Mouse (Mus musculus) cerebellum, postnatal 25 days (tissue): ENCODE data around the gene Ltbr.

Experiments used
- DNase-seq, 2 experiments: peaks; one replicate each; pipeline ENCODE4 v3.0.0; 2021; ENCODE audit warnings: mixed read lengths in 2 of 2

The Ltbr gene

DNA sequence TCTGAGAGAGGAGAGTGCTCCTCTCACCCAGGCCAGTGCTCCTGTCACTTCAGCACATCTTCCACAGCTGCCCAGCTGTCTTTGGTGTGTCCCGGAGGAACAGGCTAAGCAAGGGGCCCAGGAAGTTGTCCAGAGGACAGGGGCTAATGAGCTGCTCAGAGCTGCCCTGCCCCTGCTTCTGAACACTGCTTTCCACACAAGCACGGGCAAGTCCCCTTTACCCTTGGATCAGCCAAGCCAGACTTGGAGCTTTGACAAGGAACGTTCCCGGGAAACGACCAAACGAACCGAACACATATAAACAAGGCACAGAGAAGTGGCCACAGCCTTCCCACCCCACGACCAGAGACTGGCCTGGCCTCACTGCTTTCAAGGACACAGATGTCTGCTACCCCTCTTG lies 30.4 kb upstream of the Ltbr start:
- no peak for DNase-seq

- DNase-seq, result no peak
Observed at GRCm38 (mm10) chr6:125342198-125342597, 28.5 kb upstream of the Ltbr start.

DNA sequence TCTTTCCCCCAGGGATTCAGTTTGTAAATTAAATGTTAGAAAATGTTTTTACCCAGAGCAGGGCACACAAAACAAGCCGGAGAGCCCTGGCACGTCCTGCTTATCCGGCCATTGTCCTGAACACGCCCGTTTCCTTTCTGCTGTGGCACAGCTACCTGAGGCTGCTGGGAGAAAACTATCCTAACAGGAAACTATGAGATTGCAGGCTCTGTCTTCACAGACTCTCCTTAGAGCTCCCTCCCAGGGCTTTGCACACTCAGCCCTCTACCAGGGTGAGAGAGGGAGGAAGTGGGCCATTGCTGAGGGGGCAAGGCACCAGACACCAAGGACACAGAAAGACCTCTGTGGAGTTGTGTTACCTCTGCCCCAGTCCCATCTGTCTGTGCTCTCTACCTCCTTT lies 26.6 kb upstream of the Ltbr start:
- DNase-seq, result no peak

- no peak for DNase-seq
Observed at GRCm38 (mm10) chr6:125338791-125339660, 25.3 kb upstream of the Ltbr start.

- no peak for DNase-seq
Observed at GRCm38 (mm10) chr6:125334356-125334755, 20.7 kb upstream of the Ltbr start.

- DNase-seq, result no peak
Observed at GRCm38 (mm10) chr6:125333112-125333899, 19.6 kb upstream of the Ltbr start.

- peak; percentile 51 to 72 for DNase-seq
Observed at GRCm38 (mm10) chr6:125330626-125331326, 17.1 kb upstream of the Ltbr start.

- DNase-seq, result no peak
Observed at GRCm38 (mm10) chr6:125328243-125328642, 14.6 kb upstream of the Ltbr start.

GRCm38 (mm10) chr6:125325337-125325736 lies 11.7 kb upstream of the Ltbr start:
- DNase-seq, result no peak

DNA sequence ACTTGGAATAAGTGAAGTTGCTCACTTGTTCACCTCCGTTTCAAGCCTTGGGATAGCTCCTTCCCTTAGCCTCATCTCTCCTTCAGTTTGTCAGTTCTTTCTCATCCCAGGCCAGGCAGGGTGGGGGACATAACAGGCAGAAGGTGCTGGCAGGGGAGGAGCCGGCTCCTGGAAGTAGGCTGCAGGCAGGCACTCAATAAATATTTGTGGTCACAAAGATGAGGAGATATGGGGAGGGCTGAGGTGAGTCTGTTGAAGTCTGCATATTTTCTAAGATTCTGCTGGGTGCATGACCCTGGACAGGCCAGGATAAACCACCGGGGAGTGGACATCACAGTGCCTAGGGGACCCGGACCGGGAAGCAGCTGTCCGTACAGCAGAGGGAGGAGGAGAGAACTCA lies 9.9 kb upstream of the Ltbr start:
- no peak for DNase-seq

GRCm38 (mm10) chr6:125322794-125323193 lies 9.1 kb upstream of the Ltbr start:
- DNase-seq, result no peak

DNA sequence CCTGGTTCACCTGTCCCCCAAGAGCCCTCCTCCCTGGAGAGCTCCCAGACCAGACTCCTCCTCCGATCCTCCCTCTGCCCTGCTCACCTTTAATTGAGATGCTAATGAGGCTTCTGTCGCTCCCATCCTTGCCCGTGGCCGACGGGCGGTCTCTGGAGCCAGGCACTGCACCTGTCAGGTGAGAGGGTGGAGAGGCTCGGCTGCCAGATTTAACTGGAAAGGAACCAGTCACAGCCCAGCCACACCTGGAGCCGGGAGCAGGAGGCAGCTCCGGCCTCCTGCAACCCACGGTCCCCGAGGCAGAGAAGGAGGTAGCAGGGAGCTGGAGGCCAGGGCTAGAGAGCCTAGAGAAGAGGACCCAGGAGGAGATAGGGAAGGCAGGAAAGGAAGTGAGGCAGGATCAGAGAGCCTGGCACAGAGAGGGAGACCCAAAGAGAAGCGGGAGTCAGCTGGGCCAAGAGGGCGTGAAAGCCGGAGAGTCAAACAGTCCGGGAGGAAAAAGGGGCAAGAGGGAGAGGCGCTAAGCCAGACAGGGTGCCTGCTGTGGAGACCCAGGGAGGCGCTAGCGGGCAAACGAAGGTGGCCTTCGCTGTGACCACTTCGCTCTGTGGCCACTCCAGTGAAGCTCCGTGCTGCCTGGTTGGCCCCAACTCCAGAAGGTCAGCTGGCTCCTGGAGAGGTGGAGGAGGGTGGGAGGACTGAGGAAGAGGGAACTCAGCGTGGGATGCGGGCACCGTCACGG lies 7.6 kb upstream of the Ltbr start:
- DNase-seq, result no peak

GRCm38 (mm10) chr6:125320323-125320722 lies 6.6 kb upstream of the Ltbr start, which contains the start of gene Scnn1a:
TSS of gene Scnn1a (plus strand) at chr6:125320659.
- no peak for DNase-seq

DNA sequence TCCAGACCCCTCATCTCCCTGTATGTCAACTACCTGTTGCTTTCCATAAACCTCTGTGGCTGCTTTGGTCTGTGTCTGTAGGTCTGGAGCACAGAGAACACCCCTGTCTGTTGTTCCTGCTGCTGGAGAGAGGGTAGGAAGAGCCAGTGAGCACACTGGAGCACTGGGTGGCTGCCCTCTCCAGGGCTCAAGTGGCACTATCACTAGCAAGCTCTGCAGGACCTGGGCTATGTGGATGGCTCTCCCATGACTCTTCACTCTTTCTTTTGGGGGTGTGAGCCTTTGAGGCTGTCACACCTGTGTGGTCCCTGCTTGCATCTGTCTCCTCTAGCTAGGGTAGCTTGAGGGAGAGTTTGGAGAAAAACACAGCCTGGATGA lies 6.2 kb upstream of the Ltbr start:
- no peak for DNase-seq

DNA sequence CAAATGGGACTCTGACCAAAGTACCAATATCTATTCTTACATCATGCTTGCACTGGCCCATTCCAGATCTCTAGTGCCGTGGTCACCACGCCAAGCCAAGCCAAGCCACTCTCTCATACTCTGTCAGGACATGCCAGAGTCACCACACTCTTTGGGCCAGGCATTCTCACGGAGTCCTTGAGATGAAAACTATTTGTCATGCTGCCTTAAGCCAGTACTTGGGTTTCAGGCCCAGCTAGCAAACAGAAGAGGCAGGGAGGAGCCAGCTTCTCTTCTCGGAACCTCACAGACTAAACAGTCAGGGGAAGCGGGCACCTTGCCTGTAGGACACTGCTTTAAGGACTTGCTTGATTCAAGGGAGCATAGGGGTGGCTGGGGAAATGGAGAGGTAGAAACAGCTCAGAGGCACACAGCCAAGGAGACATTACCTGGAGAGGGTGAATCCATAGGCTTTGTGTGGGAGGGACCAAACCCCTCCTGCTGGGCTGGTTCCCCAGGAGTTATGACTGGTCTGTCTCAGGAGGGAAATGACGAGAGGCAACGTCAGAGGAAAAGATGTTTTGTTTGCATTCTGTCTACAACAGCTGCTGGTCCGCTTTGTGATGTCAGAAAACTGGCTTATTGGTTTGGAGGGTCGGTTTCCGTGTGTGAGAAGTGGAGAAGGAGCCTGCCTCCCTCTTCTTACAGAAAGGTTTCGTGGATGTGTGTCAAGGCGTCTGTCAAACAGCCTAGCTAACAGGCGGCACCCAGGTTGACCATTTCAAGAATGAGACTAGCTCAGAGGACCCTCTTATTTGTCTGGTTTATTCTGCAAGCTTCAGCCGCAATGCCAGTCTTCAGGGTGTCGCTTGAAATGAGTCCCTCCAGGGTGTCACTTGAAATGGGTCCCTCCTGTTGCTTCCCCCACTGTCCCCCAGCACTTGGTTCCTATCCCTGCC lies 5.6 kb upstream of the Ltbr start:
- DNase-seq, result no peak

DNA sequence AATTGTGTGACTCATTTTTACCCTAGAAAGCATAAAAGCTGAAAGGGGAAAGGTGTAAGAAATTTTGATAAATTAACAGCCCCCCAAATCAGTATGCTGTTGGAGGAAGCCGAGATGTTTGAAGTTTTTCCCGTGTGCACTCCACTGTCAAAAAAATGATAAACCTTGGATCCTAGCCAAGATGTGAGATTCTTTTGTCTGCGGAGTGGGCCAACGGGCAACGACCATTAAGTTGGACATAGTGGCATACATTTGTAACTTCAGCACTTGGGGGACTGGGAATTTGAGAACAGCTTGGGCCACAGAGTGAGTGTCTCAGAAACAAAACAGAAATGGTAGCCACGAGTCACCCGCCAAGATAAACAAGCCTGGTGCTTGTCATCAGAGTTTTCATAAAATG lies 3.4 kb upstream of the Ltbr start:
- no peak for DNase-seq

GRCm38 (mm10) chr6:125314746-125315145 lies 1.1 kb upstream of the Ltbr start:
- no peak for DNase-seq

DNA sequence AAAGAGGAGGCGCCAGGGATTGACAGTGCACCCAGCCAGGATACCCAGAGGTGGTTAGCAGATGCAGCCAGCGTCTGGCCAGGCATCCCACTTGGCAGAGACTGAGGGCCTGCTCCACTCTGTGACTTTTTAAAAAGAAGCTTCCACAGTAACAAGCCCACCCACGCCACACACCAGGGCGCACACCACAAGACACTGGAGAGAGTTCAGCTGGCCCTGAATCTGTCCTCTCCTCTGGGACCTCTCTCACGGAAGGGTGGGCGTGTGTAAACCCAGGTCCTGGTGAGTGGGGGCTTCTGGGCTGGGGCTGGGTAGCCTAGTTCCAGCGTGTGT lies 512 bp upstream of the Ltbr start:
- no peak for DNase-seq

- DNase-seq, result no peak
Observed at GRCm38 (mm10) chr6:125312581-125313355, 917 bp downstream of the Ltbr start.

- DNase-seq, result no peak
Observed at GRCm38 (mm10) chr6:125312171-125312570, 1.5 kb downstream of the Ltbr start.

DNA sequence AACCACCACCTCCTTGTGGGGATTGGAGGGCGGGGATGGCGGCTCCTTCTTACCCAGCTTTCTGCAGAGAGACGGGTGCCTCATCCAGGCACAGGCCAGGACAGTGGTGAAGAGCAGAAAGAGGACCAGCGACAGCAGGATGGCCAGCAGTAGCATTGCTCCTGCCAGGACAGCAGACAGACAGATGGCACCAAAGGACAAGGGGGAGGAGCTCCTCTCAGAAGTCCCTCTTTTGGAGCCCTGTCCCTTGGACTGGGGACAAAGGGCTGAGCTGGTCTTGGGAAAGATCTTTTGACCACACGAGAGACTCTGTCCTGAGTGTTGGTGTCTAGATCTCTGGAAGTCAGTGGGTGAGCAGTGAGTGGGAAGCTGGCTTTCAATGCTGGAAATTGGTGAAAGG lies 4.3 kb downstream of the Ltbr start:
- DNase-seq, result peak in 1 of 2 experiments; percentile 19
